Mouse (Mus musculus) liver, embryonic 14.5 days (tissue): ENCODE results near the gene Dtx4. TPM values are rescaled to one million over a fixed set of nuclear protein-coding genes. Genes with fewer than 3 reads are reported as not detected.
A peak's percentile ranks its signal among the peaks of the same experiment; 100 is the strongest.

Experiments used
- ATAC-seq: fragments of 200-750 bp; cut with Nextera tagmentation; 2 replicates; pipeline ENCODE4 v1.8.0; 2017; ENCODE audit warnings: moderate number of reproducible peaks, mild to moderate bottlenecking, moderate library complexity; ENCODE audit not compliant: insufficient read depth
- DNase-seq, 3 experiments: peaks; one replicate each; pipeline ENCODE4 v3.0.0-alpha.2; 2012 to 2013; ENCODE audit warnings: low read depth in 3 of 3, low spot score in 3 of 3
- H3K27ac ChIP-seq: fragments of 300-500 bp; sonication (generic); 2 replicates; pipeline ENCODE4 v1.5.1; 2014; ENCODE audit warnings: moderate library complexity, mild to moderate bottlenecking, control low read depth, inconsistent platforms
- H3K27me3 ChIP-seq: fragments of 300-500 bp; sonication (generic); 2 replicates; pipeline ENCODE4 v1.6.1; 2014; ENCODE audit warnings: mild to moderate bottlenecking, low read length, moderate library complexity; ENCODE audit not compliant: control insufficient read depth, insufficient read depth
- H3K36me3 ChIP-seq: fragments of 300-500 bp; sonication (generic); replicated peaks from 2 replicates; pipeline ENCODE4 v1.6.1; 2014; ENCODE audit warnings: low read depth; ENCODE audit not compliant: control insufficient read depth, insufficient read depth
- H3K4me1 ChIP-seq, 2 experiments: fragments of 200-500 bp in 1 of 2; fragments of 300-500 bp in 1 of 2; sonication (generic) in 1 of 2; replicated peaks; 2 replicates each; pipeline ENCODE4 v1.6.1; 2012 to 2014; ENCODE audit warnings: antibody characterized with exemption in 1 of 2, inconsistent platforms in 1 of 2, low read length in 1 of 2; ENCODE audit not compliant: control insufficient read depth in 2 of 2, insufficient read depth in 2 of 2
- H3K4me2 ChIP-seq: fragments of 300-500 bp; sonication (generic); 2 replicates; pipeline ENCODE4 v1.6.1; 2014; ENCODE audit warnings: low read depth, mild to moderate bottlenecking, control low read depth, moderate library complexity
- H3K4me3 ChIP-seq, 2 experiments: fragments of 200-500 bp in 1 of 2; fragments of 300-500 bp in 1 of 2; sonication (generic) in 1 of 2; 2 replicates each; pipeline ENCODE4 v1.5.1; 2012 to 2014; ENCODE audit warnings: low read depth in 2 of 2, low read length in 2 of 2, mild to moderate bottlenecking in 2 of 2, control low read depth in 1 of 2, inconsistent platforms in 1 of 2, moderate library complexity in 1 of 2; ENCODE audit not compliant: insufficient read depth in 1 of 2
- H3K9ac ChIP-seq: fragments of 300-500 bp; sonication (generic); replicated peaks from 2 replicates; pipeline ENCODE4 v1.6.1; 2014; ENCODE audit warnings: mild to moderate bottlenecking, control low read depth, moderate library complexity
- H3K9me3 ChIP-seq: fragments of 300-500 bp; sonication (generic); 2 replicates; pipeline ENCODE4 v1.6.1; 2016; ENCODE audit warnings: low read length, mixed read lengths; ENCODE audit not compliant: control insufficient read depth
- CTCF ChIP-seq: IDR thresholded peaks from 2 replicates; pipeline ENCODE4 v1.5.1; 2016; ENCODE audit warnings: antibody characterized with exemption, low read depth, control low read depth
- EP300 ChIP-seq: IDR thresholded peaks from 2 replicates; pipeline ENCODE4 v1.6.1; 2016; ENCODE audit warnings: antibody characterized with exemption, low read depth
- WGBS: fragments of 180-500 bp; shearing (Covaris S2); extraction: QIAGEN DNeasy Blood & Tissue Kit; methylation state at CpG from one replicate; pipeline ENCODE4 v1.1.7; 2014; ENCODE audit not compliant: insufficient replicate concordance; 5-methylcytosine and 5-hydroxymethylcytosine counted together
- polyA plus RNA-seq, 2 experiments: library from polyadenylated mRNA; depleted of rRNA in 1 of 2; stranded (reverse) in 1 of 2; unstranded in 1 of 2; fragments of >200 nt; fragmentation: Nextera tagmentation in 1 of 2; extraction: Ambion mirVana in 1 of 2; gene quantifications; 2 replicates each; pipeline versions ENCODE4 v1.2.1 to v1.2.3; 2012 to 2014

Dtx4 gene
- polyA plus RNA-seq, 2 experiments, result 1.5 to 1.6 TPM

DNA sequence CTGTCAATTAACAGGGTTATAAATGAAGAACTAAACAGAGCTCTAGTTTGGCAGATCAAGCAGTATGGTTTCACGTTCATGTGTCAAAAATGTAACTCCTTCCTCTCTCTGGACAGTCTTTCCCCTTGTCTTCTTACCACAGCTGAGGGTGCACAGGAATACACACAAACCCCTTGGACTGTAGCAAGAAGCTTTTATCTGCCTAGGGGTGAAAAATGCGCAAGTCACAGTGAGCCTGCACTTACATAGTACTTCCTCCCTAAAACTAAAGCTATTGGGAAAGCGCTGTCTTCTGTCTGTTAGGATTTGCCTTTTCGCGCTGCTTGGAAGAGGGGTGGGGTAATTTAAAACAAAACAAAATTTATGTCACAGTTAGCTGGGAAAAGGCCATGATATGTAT is 37.1 kb downstream of the Dtx4 start:
- no peak overlapping the region for H3K4me2 ChIP-seq
- DNase-seq (no peak), ATAC-seq (no peak)
- no peak overlapping the region for H3K9ac ChIP-seq
- no peaks in the 10 kb centered on the region for H3K9me3 ChIP-seq
- H3K4me3 ChIP-seq, result no peak overlapping the region
- H3K36me3 ChIP-seq, result no peaks in the 10 kb centered on the region
- H3K27ac ChIP-seq, result no peak overlapping the region
- no peaks in the 10 kb centered on the region for H3K27me3 ChIP-seq
- H3K4me1 ChIP-seq, result no peaks in the 10 kb centered on the region
- no peak for TF ChIP-seq EP300
- TF ChIP-seq CTCF, result no peak
- 35% methylated on average over 5 of the region's 5 CpGs for WGBS

DNA sequence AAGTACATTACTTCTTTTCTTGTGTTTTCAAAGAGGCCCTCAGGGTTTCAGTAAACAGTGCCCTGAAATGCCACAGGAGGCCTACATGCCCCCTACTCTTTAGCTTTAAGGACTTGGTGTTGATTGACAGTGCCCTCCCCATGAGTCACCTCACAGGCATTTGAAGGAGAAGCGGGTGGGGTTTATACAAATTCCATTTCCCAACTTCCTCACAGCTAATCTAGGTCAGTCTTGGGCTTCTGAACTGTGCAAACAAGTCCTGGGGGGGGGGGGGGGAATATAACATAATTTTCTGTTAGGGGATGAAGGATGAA is 37.6 kb downstream of the Dtx4 start:
- Histone ChIP-seq H3K27me3 (no peaks in the 10 kb centered on the region), H3K4me1 (no peaks in the 10 kb centered on the region), H3K4me2 (no peak overlapping the region), H3K9ac (no peak overlapping the region), H3K27ac (no peak overlapping the region), H3K9me3 (no peaks in the 10 kb centered on the region), H3K4me3 (no peak overlapping the region), H3K36me3 (no peaks in the 10 kb centered on the region)
- no peak for DNase-seq
- TF ChIP-seq CTCF (no peak), EP300 (no peak)
- no peak for ATAC-seq
- WGBS, result 20% methylated on average over 1 of the region's 1 CpGs

GRCm38 (mm10) chr19:12462851-12463721 is 38.2 kb downstream of the Dtx4 start:
- Histone ChIP-seq H3K27ac (no peak overlapping the region), H3K4me1 (no peaks in the 10 kb centered on the region), H3K9ac (no peak overlapping the region), H3K4me2 (no peak overlapping the region), H3K4me3 (peak overlapping the region in 1 of 2 experiments; percentile 10; a peak in 2 of 4 replicates), H3K36me3 (no peaks in the 10 kb centered on the region), H3K27me3 (no peaks in the 10 kb centered on the region), H3K9me3 (no peaks in the 10 kb centered on the region)
- ATAC-seq (no peak), DNase-seq (no peak)
- TF ChIP-seq CTCF (no peak), EP300 (no peak)
- WGBS, result 61% methylated on average over 7 of the region's 7 CpGs

GRCm38 (mm10) chr19:12460282-12461249 is 40.7 kb downstream of the Dtx4 start, which contains the start of gene Mpeg1:
Gene Mpeg1 (plus strand): TSS chr19:12460779.
- 64% methylated on average over 11 of the region's 11 CpGs for WGBS
- H3K4me3 ChIP-seq, result no peak within 1 kb of the TSS; a peak in 1 of 4 replicates
- ATAC-seq, result no peak

GRCm38 (mm10) chr19:12459516-12459915 is 41.7 kb downstream of the Dtx4 start:
- Histone ChIP-seq H3K4me2 (no peak overlapping the region), H3K9ac (no peak overlapping the region), H3K4me1 (no peaks in the 10 kb centered on the region), H3K36me3 (no peaks in the 10 kb centered on the region), H3K27ac (no peak overlapping the region), H3K27me3 (no peaks in the 10 kb centered on the region), H3K9me3 (no peaks in the 10 kb centered on the region), H3K4me3 (no peak overlapping the region)
- 51% methylated on average over 4 of the region's 4 CpGs for WGBS
- TF ChIP-seq CTCF (no peak), EP300 (no peak)
- no peak for DNase-seq
- no peak for ATAC-seq

More at GRCm38 (mm10) chr19:12460282-12461249, 40.7 kb downstream of the Dtx4 start, which contains the start of gene Mpeg1:
- Histone ChIP-seq H3K4me1 (no peaks in the 10 kb centered on the region), H3K36me3 (no peaks in the 10 kb centered on the region), H3K4me2 (no peak within 1 kb of the TSS), H3K9me3 (no peaks in the 10 kb centered on the region), H3K9ac (no peak within 1 kb of the TSS), H3K27me3 (no peaks in the 10 kb centered on the region), H3K27ac (no peak within 1 kb of the TSS)
- DNase-seq, result no peak
- TF ChIP-seq CTCF (no peak), EP300 (no peak)
